Mouse (Mus musculus): ENCODE data around the gene Slc35c2.

Gene Slc35c2

DNA sequence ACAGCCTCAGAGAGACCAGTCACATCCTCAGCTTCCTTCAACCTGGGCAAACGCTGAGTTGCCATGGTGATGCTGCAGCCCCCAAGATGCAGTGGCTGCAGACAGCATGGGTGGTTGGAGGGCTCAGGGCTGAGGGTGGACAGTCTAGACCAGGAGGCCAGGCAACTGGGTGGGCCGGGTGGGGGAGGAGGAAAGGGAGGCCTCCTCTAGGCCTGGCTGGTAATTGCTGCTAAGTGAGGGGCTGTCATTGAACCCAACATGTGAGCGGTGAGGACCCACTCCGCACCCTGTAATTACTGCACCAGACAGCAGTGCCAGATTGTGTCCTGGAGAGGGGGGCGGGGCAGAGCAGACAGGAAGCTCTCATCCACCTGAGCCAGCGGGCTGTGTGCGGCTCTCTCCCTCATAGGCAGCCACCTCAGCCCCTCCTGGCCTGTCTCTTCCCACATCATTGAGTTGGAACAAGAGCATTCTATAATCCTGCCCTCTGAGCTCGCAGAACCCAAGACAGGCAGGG is 12.5 kb downstream of the Slc35c2 start:
- DNase-seq (ENCODE audit: low spot score) = no peak

DNA sequence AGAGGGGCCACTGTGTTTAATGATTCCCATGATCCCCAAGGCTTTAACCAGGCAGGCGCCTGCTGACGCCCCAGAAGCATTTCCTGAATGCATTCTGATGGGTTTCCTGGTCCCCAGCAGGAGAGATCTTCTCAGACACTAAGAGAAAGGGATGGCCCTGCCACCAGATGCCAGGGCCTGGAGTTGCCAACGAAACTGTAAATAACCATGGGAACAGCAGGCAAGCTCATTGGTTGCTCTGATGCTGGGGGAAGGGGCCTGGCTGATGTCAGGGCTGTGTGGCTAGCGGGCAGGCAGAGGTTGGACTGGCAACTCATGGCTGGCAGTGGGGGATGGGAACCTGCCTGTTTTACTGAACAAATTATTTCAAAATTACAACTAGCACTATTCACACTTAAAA is 14.1 kb downstream of the Slc35c2 start:
- DNase-seq (ENCODE audit: low spot score) = no peak

DNA sequence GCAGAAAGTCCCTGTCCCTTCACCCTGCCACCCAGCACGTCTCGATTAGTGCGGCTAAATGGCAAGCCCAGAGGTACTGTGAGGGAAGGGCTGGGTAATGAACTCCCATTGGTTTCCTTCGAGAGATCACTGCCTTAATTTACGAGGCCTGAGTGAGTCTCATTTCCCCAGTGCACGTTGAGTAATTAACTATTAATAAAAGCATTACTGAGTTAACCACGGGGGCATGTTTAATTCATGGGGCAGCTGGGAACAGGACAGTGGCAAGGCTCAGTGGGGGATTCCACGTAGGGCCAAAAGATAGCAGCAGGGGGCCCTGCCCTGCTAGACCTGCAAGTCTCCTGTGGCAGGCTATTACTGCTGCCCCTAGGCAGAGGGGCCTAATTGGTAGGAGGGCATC is 16.3 kb downstream of the Slc35c2 start:
- DNase-seq (ENCODE audit: low spot score) = no peak

GRCm38 (mm10) chr2:165270858-165271257 is 16.8 kb downstream of the Slc35c2 start:
- DNase-seq (ENCODE audit: low spot score) = no peak

- no peak for DNase-seq (ENCODE audit: low spot score)
Measured at GRCm38 (mm10) chr2:165266739-165267138, 20.9 kb downstream of the Slc35c2 start.

GRCm38 (mm10) chr2:165263861-165264260 is 23.8 kb downstream of the Slc35c2 start:
- no peak for DNase-seq (ENCODE audit: low spot score)

- no peak for DNase-seq (ENCODE audit: low spot score)
Measured at GRCm38 (mm10) chr2:165262274-165262990, 25.2 kb downstream of the Slc35c2 start.

GRCm38 (mm10) chr2:165259859-165260258 is 27.8 kb downstream of the Slc35c2 start:
- no peak for DNase-seq (ENCODE audit: low spot score)

GRCm38 (mm10) chr2:165258321-165258720 is 29.3 kb downstream of the Slc35c2 start:
- DNase-seq (ENCODE audit: low spot score) = no peak

GRCm38 (mm10) chr2:165257151-165257834 is 30.4 kb downstream of the Slc35c2 start:
- DNase-seq (ENCODE audit: low spot score) = peak; percentile 61

DNA sequence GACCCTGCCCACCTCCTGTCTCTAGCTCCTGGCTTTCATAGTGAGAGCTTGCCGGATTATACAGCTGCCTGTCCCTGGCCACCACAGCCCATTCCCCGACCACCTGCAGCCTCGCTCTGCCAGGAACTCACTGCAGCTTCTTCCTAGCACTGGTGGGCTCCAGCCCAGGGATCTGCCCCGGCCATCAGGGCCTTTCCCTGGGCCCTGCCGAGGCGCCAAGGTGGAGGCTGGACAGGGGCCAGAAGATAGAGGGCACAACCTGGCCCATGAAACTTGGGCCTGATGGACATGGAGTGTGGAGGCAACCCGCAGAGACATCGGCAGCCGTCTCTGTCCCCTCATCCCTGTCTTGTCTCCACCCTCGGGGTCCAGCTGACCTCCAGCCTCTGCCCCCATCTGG is 31.5 kb downstream of the Slc35c2 start:
- DNase-seq (ENCODE audit: low spot score) = no peak

- no peak for DNase-seq (ENCODE audit: low spot score)
Measured at GRCm38 (mm10) chr2:165253867-165254266, 33.8 kb downstream of the Slc35c2 start.

DNA sequence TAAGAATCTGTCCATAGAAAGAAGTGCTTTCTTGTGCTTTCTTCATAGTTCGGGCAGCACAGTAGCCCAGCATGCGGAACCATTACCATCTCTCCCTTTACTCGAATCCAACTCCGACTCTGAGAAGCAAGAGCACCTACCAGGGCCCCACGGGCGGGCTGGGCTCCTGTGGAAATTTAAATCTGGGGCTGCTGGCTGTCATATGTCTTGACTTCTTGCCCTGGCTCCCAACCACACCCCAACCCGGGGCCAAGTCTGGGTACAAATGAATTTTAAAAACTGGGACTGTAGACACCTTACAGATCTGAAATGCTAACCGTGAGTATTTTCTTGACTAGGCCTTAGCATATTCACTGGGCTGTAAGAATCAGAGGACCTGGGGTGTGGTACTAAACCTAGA is 34.4 kb downstream of the Slc35c2 start:
- no peak for DNase-seq (ENCODE audit: low spot score)

DNA sequence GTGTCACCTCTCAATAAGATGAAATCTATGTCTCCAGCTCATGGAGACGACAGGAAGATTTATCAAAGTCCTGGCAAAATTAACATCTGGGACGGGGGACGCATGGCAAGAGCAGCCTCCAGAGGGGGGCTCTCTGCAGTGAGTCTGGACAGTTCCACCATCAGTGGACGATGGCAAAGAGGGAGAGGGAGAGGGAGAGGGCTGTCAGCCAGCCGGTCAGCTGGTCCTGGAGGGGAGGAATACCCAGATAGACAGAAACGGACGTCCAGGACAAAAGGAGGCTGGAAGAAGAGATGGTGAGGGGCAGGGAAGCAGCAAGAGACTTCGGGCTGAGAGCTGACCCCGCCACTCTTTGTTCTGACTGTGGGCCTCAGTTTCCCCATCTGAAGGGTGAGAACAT is 34.9 kb downstream of the Slc35c2 start:
- no peak for DNase-seq (ENCODE audit: low spot score)

DNA sequence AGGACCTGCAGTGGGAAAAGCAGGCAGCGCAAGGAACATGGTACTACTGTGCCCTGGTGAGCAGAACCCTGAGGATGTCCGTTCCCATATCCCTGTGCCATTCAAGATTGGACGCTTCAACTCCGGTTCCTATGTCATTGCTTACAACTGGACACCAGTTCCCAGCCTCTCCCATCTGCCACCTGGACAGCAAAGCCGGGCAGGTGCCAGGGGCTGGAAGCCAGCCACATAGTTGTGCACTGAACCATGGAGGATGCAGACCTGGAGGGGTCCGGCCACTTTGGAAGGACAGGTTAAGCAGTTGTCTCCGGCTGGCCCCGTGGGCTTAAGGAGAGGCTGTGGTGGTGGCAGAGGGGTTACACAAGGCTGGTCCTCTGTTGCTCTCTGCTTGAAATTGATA is 35.3 kb downstream of the Slc35c2 start:
- no peak for DNase-seq (ENCODE audit: low spot score)

GRCm38 (mm10) chr2:165250903-165251302 is 36.8 kb downstream of the Slc35c2 start:
- DNase-seq (ENCODE audit: low spot score) = no peak

DNA sequence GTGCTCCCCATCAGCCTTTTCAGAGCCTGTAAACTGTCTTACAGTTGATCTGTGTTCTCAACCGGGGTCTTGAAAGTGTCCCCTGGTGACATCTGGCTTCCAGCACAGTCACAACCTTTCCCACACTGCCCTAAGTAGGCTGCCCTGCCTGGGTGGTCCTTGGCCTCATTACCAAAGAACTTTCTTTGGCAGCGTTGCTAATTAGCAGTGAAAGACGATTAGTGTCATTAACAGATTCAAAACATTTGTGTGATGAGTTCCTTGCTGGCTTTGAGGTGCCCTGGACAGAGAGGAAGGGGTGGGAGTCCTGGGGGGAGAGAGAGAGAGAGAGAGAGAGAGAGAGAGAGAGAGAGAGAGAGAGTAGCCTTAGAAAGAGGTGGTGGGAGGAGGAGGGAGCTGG is 38.7 kb downstream of the Slc35c2 start:
- DNase-seq (ENCODE audit: low spot score) = no peak

DNA sequence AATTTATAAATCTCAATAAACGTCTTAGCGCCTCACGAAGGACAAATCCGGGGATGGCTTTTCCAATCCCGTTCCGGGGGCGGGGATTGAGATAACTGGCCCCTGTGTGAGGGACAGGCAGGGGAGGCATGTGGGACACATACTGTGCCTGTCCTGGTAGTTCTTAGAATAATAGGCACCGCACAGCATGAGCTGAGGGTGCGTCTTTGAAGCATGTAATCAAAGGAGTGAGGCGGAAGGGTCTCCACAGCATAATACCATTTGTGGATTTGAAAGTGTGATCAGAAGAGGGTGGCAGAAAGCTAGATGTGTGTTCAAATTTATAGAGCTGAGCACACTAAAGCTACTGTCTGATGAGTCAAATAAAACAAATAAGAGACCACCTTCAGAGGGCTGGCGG is 41.3 kb downstream of the Slc35c2 start:
- DNase-seq (ENCODE audit: low spot score) = no peak

- DNase-seq (ENCODE audit: low spot score) = no peak
Measured at GRCm38 (mm10) chr2:165243122-165243720, 44.4 kb downstream of the Slc35c2 start.

DNA sequence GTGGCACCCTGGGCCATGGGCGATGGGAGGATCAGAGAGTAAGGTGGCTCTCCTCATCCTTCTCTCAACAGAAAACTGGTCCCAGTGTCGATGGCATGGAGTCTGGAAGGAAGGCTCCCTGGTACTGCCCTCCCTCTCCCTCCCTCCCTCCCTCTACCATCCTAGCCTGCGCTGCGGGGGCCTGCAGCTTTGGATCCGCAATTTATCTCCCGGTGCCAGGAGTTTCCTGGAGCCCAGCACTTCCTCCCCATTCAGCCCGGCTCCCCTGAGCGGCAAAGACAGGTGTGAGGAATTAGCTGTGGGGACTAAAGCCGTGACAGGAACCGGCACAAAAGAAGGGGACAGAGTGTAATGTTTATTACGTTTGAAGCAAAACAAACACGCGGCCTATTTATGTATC is 45.1 kb downstream of the Slc35c2 start:
- no peak for DNase-seq (ENCODE audit: low spot score)

GRCm38 (mm10) chr2:165241786-165242185 is 45.9 kb downstream of the Slc35c2 start:
- no peak for DNase-seq (ENCODE audit: low spot score)

DNA sequence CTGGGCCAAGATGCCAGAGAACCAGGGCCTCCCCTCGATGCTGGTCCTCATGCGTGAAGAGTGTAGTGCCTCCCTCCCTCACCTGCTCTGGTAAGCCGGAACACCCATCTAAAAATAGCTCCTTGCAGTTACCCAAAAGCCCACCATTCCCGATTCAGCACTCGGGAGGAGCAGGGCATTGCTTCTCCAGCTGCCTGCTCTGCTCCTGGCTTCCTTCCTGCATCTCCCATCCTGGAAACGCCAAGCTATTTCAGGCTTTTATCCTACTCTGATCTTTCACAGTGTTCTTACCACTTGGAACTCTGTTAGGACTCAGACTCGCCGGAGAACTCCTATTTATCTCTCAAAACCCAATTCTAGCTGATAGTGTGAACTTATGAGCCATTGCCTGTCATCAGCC is 47.3 kb downstream of the Slc35c2 start:
- DNase-seq (ENCODE audit: low spot score) = no peak

GRCm38 (mm10) chr2:165239533-165240144 is 48.0 kb downstream of the Slc35c2 start:
- DNase-seq (ENCODE audit: low spot score) = no peak

Measured in testis, postnatal 10 days (tissue).